ENCODE assay signal across 18 mouse cellular contexts in the genomic region with DNA sequence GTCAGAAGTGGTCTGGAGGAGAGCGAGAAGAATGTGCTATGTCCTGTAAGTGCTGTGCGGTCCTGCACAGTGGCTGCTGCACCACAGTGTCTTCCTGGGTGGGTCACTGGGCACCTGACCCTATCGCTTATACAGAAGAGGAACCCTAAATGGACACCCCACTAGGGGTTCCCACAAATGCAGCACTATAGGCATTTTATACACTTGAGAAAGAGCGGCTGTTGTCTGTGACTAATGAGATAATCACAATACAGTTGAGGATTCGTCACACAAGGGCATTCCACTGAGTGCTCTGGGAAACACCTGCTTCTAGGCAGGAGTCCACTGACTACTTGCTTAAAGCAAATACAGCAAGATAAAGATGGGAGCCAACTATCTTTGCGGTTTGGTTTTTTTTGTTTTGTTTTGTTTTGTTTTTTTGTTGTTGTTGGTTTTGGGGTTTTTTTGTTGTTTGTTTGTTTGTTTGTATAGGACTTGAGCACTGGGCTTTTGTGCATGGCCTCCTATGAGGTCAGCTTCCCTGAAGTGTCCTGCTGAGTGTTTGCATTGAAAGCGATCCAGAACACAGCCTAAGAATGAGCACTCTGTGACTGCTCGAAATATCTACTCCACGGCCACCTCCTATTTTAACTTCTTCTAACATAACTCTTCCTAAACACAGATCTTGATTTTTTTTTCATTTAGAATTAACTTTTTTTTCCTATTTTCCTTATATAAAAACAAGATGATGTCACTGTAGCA. TPM values are rescaled to one million over a fixed set of nuclear protein-coding genes. Genes with fewer than 3 reads are reported as not detected.
DNase-seq lines count a peak whose midpoint lies in the region; ATAC-seq and TF ChIP-seq lines count a peak whose summit lies in the region.
"Had no signal": no experiment of that assay in that cellular context is flagged by ENCODE, and none has a peak within 500 bp of the region (broad histone marks: within the 10 kb centered on the region; RNA-seq: fewer than 3 reads in every experiment).

No protein-coding gene starts in this region.

- WGBS in forebrain, embryonic 11.5 days: 77% methylated on average over 9 of the region's 9 CpGs
- WGBS in forebrain, postnatal 0 days: 69% methylated on average over 9 of the region's 9 CpGs
- 57% methylated on average over 9 of the region's 9 CpGs for WGBS in hindbrain, embryonic 13.5 days
- WGBS in hindbrain, embryonic 10.5 days: 67% methylated on average over 9 of the region's 9 CpGs
- 53% methylated on average over 9 of the region's 9 CpGs for WGBS in lung, postnatal 0 days

- no peak overlapping the region for H3K9ac ChIP-seq in forebrain, embryonic 11.5 days (ENCODE audit: low read length)
- H3K9ac ChIP-seq in forebrain, postnatal 0 days: no peak overlapping the region
- H3K9ac ChIP-seq in hindbrain, embryonic 13.5 days: no peak overlapping the region
- H3K9ac ChIP-seq in lung, postnatal 0 days (replicated peaks; ENCODE audit: low read depth): no peak overlapping the region
- H3K9ac ChIP-seq: liver, postnatal 0 days; stomach, embryonic 15.5 days had no signal

- no peaks in the 10 kb centered on the region for H3K36me3 ChIP-seq in forebrain, embryonic 11.5 days (ENCODE audit: control insufficient read depth, insufficient read depth, low read length)
- H3K36me3 ChIP-seq in forebrain, postnatal 0 days (ENCODE audit: insufficient read depth): no peaks in the 10 kb centered on the region
- H3K36me3 ChIP-seq in hindbrain, embryonic 13.5 days: peaks cover 3% of the 10 kb centered on the region; the same call in 1 of the 2 replicates
- H3K36me3 ChIP-seq in hindbrain, embryonic 10.5 days: no peaks in the 10 kb centered on the region
- H3K36me3 ChIP-seq in lung, postnatal 0 days (ENCODE audit: insufficient read depth, low read length): no peaks in the 10 kb centered on the region
- H3K36me3 ChIP-seq: stomach, embryonic 15.5 days had no signal

- peak; percentile 55 for TF ChIP-seq EP300 in lung, postnatal 0 days (IDR thresholded peaks at IDR 0.05)

- H3K9me3 ChIP-seq in forebrain, embryonic 11.5 days (ENCODE audit: control insufficient read depth, low read length): no peaks in the 10 kb centered on the region
- H3K9me3 ChIP-seq in forebrain, postnatal 0 days (ENCODE audit: low read length): no peaks in the 10 kb centered on the region
- H3K9me3 ChIP-seq in hindbrain, embryonic 13.5 days: no peaks in the 10 kb centered on the region
- H3K9me3 ChIP-seq in hindbrain, embryonic 10.5 days: peaks cover 4% of the 10 kb centered on the region; the same call in 1 of the 2 replicates
- H3K9me3 ChIP-seq in lung, postnatal 0 days (ENCODE audit: low read length): no peaks in the 10 kb centered on the region
- H3K9me3 ChIP-seq: stomach, embryonic 15.5 days had no signal

- TF ChIP-seq POLR2A in brain, embryonic 14.5 days (IDR thresholded peaks at IDR 0.05; ENCODE audit: borderline replicate concordance, extremely low read depth, insufficient read depth, insufficient read length, poor library complexity, severe bottlenecking): no peak

- no peaks in the 10 kb centered on the region for H3K27me3 ChIP-seq in forebrain, embryonic 11.5 days (ENCODE audit: control insufficient read depth, insufficient read depth, low read length)
- no peaks in the 10 kb centered on the region for H3K27me3 ChIP-seq in forebrain, postnatal 0 days (ENCODE audit: insufficient read depth, low read length)
- no peaks in the 10 kb centered on the region for H3K27me3 ChIP-seq in hindbrain, embryonic 13.5 days
- no peaks in the 10 kb centered on the region for H3K27me3 ChIP-seq in hindbrain, embryonic 10.5 days (ENCODE audit: insufficient read depth, poor library complexity, severe bottlenecking)
- H3K27me3 ChIP-seq in lung, postnatal 0 days (replicated peaks; ENCODE audit: insufficient read depth, low read length): no peaks in the 10 kb centered on the region
- H3K27me3 ChIP-seq: stomach, embryonic 15.5 days had no signal

- DNase-seq in forebrain, embryonic 11.5 days (ENCODE audit: low spot score): no peak
- no peak for DNase-seq in forebrain, postnatal 0 days
- no peak for DNase-seq in hindbrain, embryonic 10.5 days (ENCODE audit: low spot score)
- peak; percentile 16 for DNase-seq in brain, embryonic 14.5 days (ENCODE audit: low read depth)
- peak; percentile 76 for DNase-seq in lung, postnatal 0 days (ENCODE audit: low spot score)
- DNase-seq in left cerebral cortex, adult 9 months (ENCODE audit: low spot score in 2 of 2): no peak
- DNase-seq in gastrocnemius, adult 2 months: no peak
- DNase-seq: adrenal gland, postnatal 10 days; gastrocnemius, postnatal 25 days; layer of hippocampus, adult 9-11 months; left cerebral cortex, postnatal 4 days; liver, postnatal 0 days; right cerebral cortex, postnatal 4 days; thymus, postnatal 25 days had no signal

- no peak overlapping the region for H3K27ac ChIP-seq in forebrain, embryonic 11.5 days (ENCODE audit: low read depth, low read length)
- no peak overlapping the region for H3K27ac ChIP-seq in forebrain, postnatal 0 days (ENCODE audit: low read depth, low read length)
- H3K27ac ChIP-seq in hindbrain, embryonic 13.5 days: no peak overlapping the region
- no peak overlapping the region for H3K27ac ChIP-seq in hindbrain, embryonic 10.5 days
- peak overlapping the region; percentile 47 for H3K27ac ChIP-seq in lung, postnatal 0 days (ENCODE audit: low read length)
- no peak overlapping the region for H3K27ac ChIP-seq in gastrocnemius, adult 2 months
- H3K27ac ChIP-seq: stomach, embryonic 15.5 days had no signal

- H3K4me3 ChIP-seq in forebrain, embryonic 11.5 days (ENCODE audit: low read depth, low read length): no peak overlapping the region
- H3K4me3 ChIP-seq in forebrain, postnatal 0 days (ENCODE audit: low read depth, low read length): no peak overlapping the region
- H3K4me3 ChIP-seq in hindbrain, embryonic 13.5 days: no peak overlapping the region
- H3K4me3 ChIP-seq in hindbrain, embryonic 10.5 days: no peak overlapping the region
- no peak overlapping the region for H3K4me3 ChIP-seq in lung, postnatal 0 days (ENCODE audit: low read depth, low read length)
- H3K4me3 ChIP-seq in gastrocnemius, adult 2 months: no peak overlapping the region
- H3K4me3 ChIP-seq: myocyte; stomach, embryonic 15.5 days had no signal

- H3K4me2 ChIP-seq in forebrain, embryonic 11.5 days (ENCODE audit: low read depth, low read length, severe bottlenecking): no peak overlapping the region
- no peak overlapping the region for H3K4me2 ChIP-seq in forebrain, postnatal 0 days (ENCODE audit: low read depth)
- no peak overlapping the region for H3K4me2 ChIP-seq in hindbrain, embryonic 13.5 days
- peak overlapping the region; percentile 25; the same call in 1 of the 2 replicates for H3K4me2 ChIP-seq in lung, postnatal 0 days (replicated peaks; ENCODE audit: low read depth, low read length)
- H3K4me2 ChIP-seq: stomach, embryonic 15.5 days had no signal

- ATAC-seq in forebrain, embryonic 11.5 days (replicated peaks; ENCODE audit: low FRiP score): 0 out of 2 replicates have a peak, but pooled peaks have one; percentile 33
- ATAC-seq in forebrain, postnatal 0 days: no peak
- peak; percentile 61; the same call in 1 of the 2 replicates for ATAC-seq in hindbrain, embryonic 13.5 days (ENCODE audit: low FRiP score)
- ATAC-seq in lung, postnatal 0 days: peak; percentile 82
- ATAC-seq: forebrain, embryonic 16.5 days; liver, postnatal 0 days had no signal

- no peak for TF ChIP-seq CTCF in forebrain, postnatal 0 days (IDR thresholded peaks at IDR 0.05; ENCODE audit: low read depth)
- TF ChIP-seq CTCF in brain, embryonic 14.5 days (IDR thresholded peaks at IDR 0.05; ENCODE audit: borderline replicate concordance, extremely low read depth, insufficient read depth, insufficient read length): no peak
- TF ChIP-seq CTCF in lung, postnatal 0 days (IDR thresholded peaks at IDR 0.05): no peak
- no peak for TF ChIP-seq CTCF in gastrocnemius, adult 2 months (IDR thresholded peaks at IDR 0.05)

- intact Hi-C loops in gastrocnemius, adult 2 months (cut with DNase I): no loop called here

- H3K4me1 ChIP-seq in forebrain, embryonic 11.5 days (replicated peaks; ENCODE audit: control insufficient read depth, insufficient read depth, low read length): no peaks in the 10 kb centered on the region
- no peaks in the 10 kb centered on the region for H3K4me1 ChIP-seq in forebrain, postnatal 0 days (ENCODE audit: insufficient read depth)
- H3K4me1 ChIP-seq in hindbrain, embryonic 13.5 days (replicated peaks): peaks cover 6% of the 10 kb centered on the region
- peaks cover 10% of the 10 kb centered on the region; the same call in 1 of the 2 replicates for H3K4me1 ChIP-seq in hindbrain, embryonic 10.5 days (replicated peaks)
- H3K4me1 ChIP-seq in lung, postnatal 0 days (ENCODE audit: insufficient read depth, low read depth, low read length): no peaks in the 10 kb centered on the region; the same call in 1 of the 2 replicates
- H3K4me1 ChIP-seq: stomach, embryonic 15.5 days had no signal

RNA-seq across cellular contexts. Expression of gene Bfsp1, which starts 55.9 kb away (rescaled TPM):
- polyA plus RNA-seq in forebrain, embryonic 11.5 days (2014; fragmentation: Nextera tagmentation; extraction: Ambion mirVana): 0.44 and 1.7 TPM in 2 replicates
- total RNA-seq in forebrain, postnatal 0 days (2014; rRNA removed): 2.5 and 3.7 TPM in 2 replicates
- 1.3 and 1.9 TPM in 2 replicates for polyA plus RNA-seq in forebrain, postnatal 0 days (2015; fragmentation: Nextera tagmentation; extraction: Ambion mirVana)
- 1.4 and 1.6 TPM in 2 replicates for polyA plus RNA-seq in hindbrain, embryonic 13.5 days (2015; fragmentation: Nextera tagmentation; extraction: Ambion mirVana)
- 0.45 and 1.0 TPM in 2 replicates for polyA plus RNA-seq in hindbrain, embryonic 10.5 days (2016; fragmentation: Nextera tagmentation; extraction: Ambion mirVana)
- 0.86 and 1.7 TPM in 2 replicates for polyA plus RNA-seq in brain, embryonic 14.5 days (2012; rRNA removed)
- polyA plus RNA-seq in lung, postnatal 0 days (2015; fragmentation: Nextera tagmentation; extraction: Ambion mirVana): 3.2 and 4.7 TPM in 2 replicates
- under 1 TPM; 0.20 to 0.31 TPM for total RNA-seq in gastrocnemius, adult 2 months (2021)

Comparison
In these comparisons a context has a peak if more than half of its experiments do, and no peak if none do; other contexts are left out.
1. DNase-seq: peak in brain, embryonic 14.5 days (single experiment) and lung, postnatal 0 days (single experiment); none in forebrain, embryonic 11.5 days (single experiment), forebrain, postnatal 0 days (single experiment), hindbrain, embryonic 10.5 days (single experiment), left cerebral cortex, adult 9 months (0 of 2) and gastrocnemius, adult 2 months (single experiment).